Mouse (Mus musculus) embryonic facial prominence, embryonic 10.5 days (tissue): ENCODE measurements around the gene Zfhx3. TPM values are rescaled to one million over a fixed set of nuclear protein-coding genes. Genes with fewer than 3 reads are reported as not detected.

ENCODE experiments used
- DNase-seq: peaks from one replicate; pipeline ENCODE4 v3.0.0-alpha.2; 2017; ENCODE audit warnings: low spot score
- H3K27ac ChIP-seq: fragments of 300-500 bp; sonication (generic); replicated peaks from 2 replicates; pipeline ENCODE4 v1.5.1; 2016; ENCODE audit warnings: mild to moderate bottlenecking
- H3K27me3 ChIP-seq: fragments of 300-500 bp; sonication (generic); replicated peaks from 2 replicates; pipeline ENCODE4 v1.6.1; 2016; ENCODE audit warnings: low read depth, mild to moderate bottlenecking; ENCODE audit not compliant: poor library complexity, severe bottlenecking
- H3K36me3 ChIP-seq: fragments of 300-500 bp; sonication (generic); replicated peaks from 2 replicates; pipeline ENCODE4 v1.6.1; 2016; ENCODE audit warnings: mild to moderate bottlenecking, moderate library complexity
- H3K4me1 ChIP-seq: fragments of 300-500 bp; sonication (generic); 2 replicates; pipeline ENCODE4 v1.6.1; 2016
- H3K4me3 ChIP-seq: fragments of 300-500 bp; sonication (generic); 2 replicates; pipeline ENCODE4 v1.5.1; 2016; ENCODE audit warnings: mild to moderate bottlenecking, moderate library complexity
- H3K9me3 ChIP-seq: fragments of 300-500 bp; sonication (generic); 2 replicates; pipeline ENCODE4 v1.6.1; 2016; ENCODE audit warnings: mild to moderate bottlenecking
- WGBS: fragments of 180-500 bp; shearing (Covaris S2); methylation state at CpG from one replicate; pipeline ENCODE4 v1.1.7; 2016; 5-methylcytosine and 5-hydroxymethylcytosine counted together
- polyA plus RNA-seq: library from polyadenylated mRNA; unstranded; fragments of >200 nt; fragmentation: Nextera tagmentation; extraction: Ambion mirVana; gene quantifications from 2 replicates; pipeline ENCODE4 v1.2.1, GENCODE M21; 2016

Zfhx3 gene
- polyA plus RNA-seq, 1 experiment from 2014 or later, result 18.8 TPM

- Histone ChIP-seq H3K27ac (no peak overlapping the region), H3K36me3 (no peaks in the 10 kb centered on the region), H3K9me3 (no peaks in the 10 kb centered on the region), H3K27me3 (no peaks in the 10 kb centered on the region; the same call in 1 of the 2 replicates), H3K4me3 (no peak overlapping the region), H3K4me1 (peaks cover 24% of the 10 kb centered on the region)
- DNase-seq, result no peak
- WGBS, result 82% methylated on average over 8 of the region's 8 CpGs
Observed at GRCm38 (mm10) chr8:107957566-107957965, 15.1 kb downstream of the Zfhx3 start.

- Histone ChIP-seq H3K27ac (no peak overlapping the region), H3K9me3 (no peaks in the 10 kb centered on the region)
- WGBS, result 62% methylated on average over 11 of the region's 11 CpGs
Observed at GRCm38 (mm10) chr8:107960466-107960865, 18.0 kb downstream of the Zfhx3 start.

GRCm38 (mm10) chr8:107960878-107961277, 18.4 kb downstream of the Zfhx3 start:
- Histone ChIP-seq H3K36me3 (no peaks in the 10 kb centered on the region), H3K4me1 (peaks cover 22% of the 10 kb centered on the region), H3K9me3 (no peaks in the 10 kb centered on the region), H3K27ac (peak overlapping the region; percentile 25; the same call in 1 of the 2 replicates), H3K27me3 (no peaks in the 10 kb centered on the region), H3K4me3 (no peak overlapping the region)
- DNase-seq, result no peak
- WGBS, result 67% methylated on average over 8 of the region's 8 CpGs

More at GRCm38 (mm10) chr8:107960466-107960865, 18.0 kb downstream of the Zfhx3 start:
- DNase-seq, result no peak
- no peaks in the 10 kb centered on the region for H3K27me3 ChIP-seq
- H3K4me3 ChIP-seq, result no peak overlapping the region
- H3K36me3 ChIP-seq, result no peaks in the 10 kb centered on the region
- H3K4me1 ChIP-seq, result peaks cover 22% of the 10 kb centered on the region

- DNase-seq, result no peak
- peaks cover 19% of the 10 kb centered on the region for H3K4me1 ChIP-seq
- no peak overlapping the region for H3K27ac ChIP-seq
- H3K36me3 ChIP-seq, result no peaks in the 10 kb centered on the region
- no peaks in the 10 kb centered on the region for H3K27me3 ChIP-seq
- H3K9me3 ChIP-seq, result no peaks in the 10 kb centered on the region
- WGBS, result 76% methylated on average over 4 of the region's 4 CpGs
- no peak overlapping the region for H3K4me3 ChIP-seq
Observed at GRCm38 (mm10) chr8:107972198-107972597, 29.8 kb downstream of the Zfhx3 start.

GRCm38 (mm10) chr8:107974451-107974850, 32.0 kb downstream of the Zfhx3 start:
- peaks cover 27% of the 10 kb centered on the region for H3K4me1 ChIP-seq
- no peaks in the 10 kb centered on the region for H3K36me3 ChIP-seq
- no peak overlapping the region for H3K4me3 ChIP-seq
- peak overlapping the region; percentile 52 for H3K27ac ChIP-seq
- DNase-seq, result peak; percentile 35
- H3K27me3 ChIP-seq, result no peaks in the 10 kb centered on the region
- no peaks in the 10 kb centered on the region for H3K9me3 ChIP-seq
- WGBS, result 63% methylated on average over 13 of the region's 13 CpGs

GRCm38 (mm10) chr8:107978247-107978646, 35.8 kb downstream of the Zfhx3 start:
- no peaks in the 10 kb centered on the region for H3K9me3 ChIP-seq
- 83% methylated on average over 1 of the region's 1 CpGs for WGBS
- no peaks in the 10 kb centered on the region for H3K27me3 ChIP-seq
- H3K27ac ChIP-seq, result no peak overlapping the region
- H3K36me3 ChIP-seq, result no peaks in the 10 kb centered on the region
- H3K4me1 ChIP-seq, result peaks cover 37% of the 10 kb centered on the region
- DNase-seq, result no peak
- H3K4me3 ChIP-seq, result no peak overlapping the region

GRCm38 (mm10) chr8:107980618-107981017, 38.2 kb downstream of the Zfhx3 start:
- no peak overlapping the region for H3K4me3 ChIP-seq
- no peaks in the 10 kb centered on the region for H3K9me3 ChIP-seq
- DNase-seq, result peak; percentile 33
- no peak overlapping the region for H3K27ac ChIP-seq
- H3K27me3 ChIP-seq, result no peaks in the 10 kb centered on the region
- WGBS, result 72% methylated on average over 10 of the region's 10 CpGs
- no peaks in the 10 kb centered on the region for H3K36me3 ChIP-seq
- H3K4me1 ChIP-seq, result peaks cover 21% of the 10 kb centered on the region

GRCm38 (mm10) chr8:107986629-107987028, 44.2 kb downstream of the Zfhx3 start:
- Histone ChIP-seq H3K27me3 (no peaks in the 10 kb centered on the region), H3K4me3 (no peak overlapping the region), H3K4me1 (peaks cover 4% of the 10 kb centered on the region; the same call in 1 of the 2 replicates), H3K9me3 (no peaks in the 10 kb centered on the region), H3K27ac (no peak overlapping the region), H3K36me3 (no peaks in the 10 kb centered on the region)
- WGBS, result 67% methylated on average over 15 of the region's 15 CpGs
- DNase-seq, result no peak

- WGBS, result 95% methylated on average over 10 of the region's 10 CpGs
- no peak for DNase-seq
- Histone ChIP-seq H3K4me1 (peaks cover 9% of the 10 kb centered on the region; the same call in 1 of the 2 replicates), H3K9me3 (no peaks in the 10 kb centered on the region), H3K27ac (no peak overlapping the region), H3K27me3 (no peaks in the 10 kb centered on the region), H3K4me3 (no peak overlapping the region), H3K36me3 (no peaks in the 10 kb centered on the region)
Observed at GRCm38 (mm10) chr8:107998874-107999273, 56.4 kb downstream of the Zfhx3 start.

- no peaks in the 10 kb centered on the region for H3K27me3 ChIP-seq
- H3K36me3 ChIP-seq, result no peaks in the 10 kb centered on the region
- no peak overlapping the region for H3K4me3 ChIP-seq
- DNase-seq, result no peak
- 71% methylated on average over 11 of the region's 11 CpGs for WGBS
- no peak overlapping the region for H3K27ac ChIP-seq
- no peaks in the 10 kb centered on the region for H3K9me3 ChIP-seq
- peaks cover 17% of the 10 kb centered on the region for H3K4me1 ChIP-seq
Observed at GRCm38 (mm10) chr8:108011516-108011915, 69.1 kb downstream of the Zfhx3 start.

GRCm38 (mm10) chr8:108017727-108018126, 75.3 kb downstream of the Zfhx3 start:
- Histone ChIP-seq H3K9me3 (no peaks in the 10 kb centered on the region), H3K27me3 (no peaks in the 10 kb centered on the region), H3K36me3 (no peaks in the 10 kb centered on the region), H3K27ac (no peak overlapping the region), H3K4me3 (no peak overlapping the region), H3K4me1 (peaks cover 37% of the 10 kb centered on the region)
- WGBS, result 93% methylated on average over 5 of the region's 5 CpGs
- DNase-seq, result no peak

GRCm38 (mm10) chr8:108019651-108020050, 77.2 kb downstream of the Zfhx3 start:
- peaks cover 56% of the 10 kb centered on the region for H3K4me1 ChIP-seq
- DNase-seq, result no peak

GRCm38 (mm10) chr8:108022404-108022803, 80.0 kb downstream of the Zfhx3 start:
- H3K4me1 ChIP-seq, result peaks cover 68% of the 10 kb centered on the region
- no peaks in the 10 kb centered on the region for H3K27me3 ChIP-seq
- peak; percentile 73 for DNase-seq
- no peaks in the 10 kb centered on the region for H3K9me3 ChIP-seq
- WGBS, result 33% methylated on average over 4 of the region's 4 CpGs
- peak overlapping the region; percentile 51; the same call in 1 of the 2 replicates for H3K27ac ChIP-seq
- no peak overlapping the region for H3K4me3 ChIP-seq
- no peaks in the 10 kb centered on the region for H3K36me3 ChIP-seq

More at GRCm38 (mm10) chr8:108019651-108020050, 77.2 kb downstream of the Zfhx3 start:
- WGBS, result 59% methylated on average over 3 of the region's 3 CpGs
- Histone ChIP-seq H3K36me3 (no peaks in the 10 kb centered on the region), H3K27ac (peak overlapping the region; percentile 20; the same call in 1 of the 2 replicates), H3K4me3 (no peak overlapping the region), H3K27me3 (no peaks in the 10 kb centered on the region), H3K9me3 (no peaks in the 10 kb centered on the region)
